Comparison of ENCODE assay signal across 8 mouse cellular contexts in genomic region chr7:126565693-126566092, GRCm38 (mm10). TPM values are rescaled to one million over a fixed set of nuclear protein-coding genes. Genes with fewer than 3 reads are reported as not detected.
A peak's percentile ranks its signal among the peaks of the same experiment; 100 is the strongest.
DNase-seq lines count a peak whose midpoint lies in the region; ATAC-seq and TF ChIP-seq lines count a peak whose summit lies in the region.

No protein-coding gene starts in this region.

- H3K27me3 ChIP-seq in thymus, adult 2 months (ENCODE audit: control insufficient read depth, insufficient read depth, low read length) = no peaks in the 10 kb centered on the region
- no peaks in the 10 kb centered on the region for H3K27me3 ChIP-seq in liver, embryonic 16.5 days (ENCODE audit: control insufficient read depth, insufficient read depth, low read depth, low read length)

- intact Hi-C loops in left cerebral cortex, postnatal 10 days (cut with DNase I) = no loop called here

- no peaks in the 10 kb centered on the region for H3K9me3 ChIP-seq in liver, embryonic 16.5 days (replicated peaks; ENCODE audit: control insufficient read depth, low read length)

- peak overlapping the region; percentile 60 for H3K4me2 ChIP-seq in liver, embryonic 16.5 days (ENCODE audit: low read depth, low read length)

- under 1% methylated on average over 28 of the region's 28 CpGs for WGBS in thymus, adult 2 months
- 1% methylated on average over 28 of the region's 28 CpGs for WGBS in liver, embryonic 16.5 days (ENCODE audit: insufficient replicate concordance)

- peak overlapping the region; percentile 10; the same call in 1 of the 2 replicates for H3K27ac ChIP-seq in thymus, adult 2 months (ENCODE audit: control insufficient read depth, insufficient read depth, low read length)
- peak overlapping the region; percentile 82 for H3K27ac ChIP-seq in liver, embryonic 16.5 days (ENCODE audit: low read length)

- no peak for TF ChIP-seq POLR2A in thymus, adult 2 months (IDR thresholded peaks at IDR 0.05; ENCODE audit: control insufficient read depth, extremely low read depth, insufficient read depth, low read length, poor library complexity)

- DNase-seq in thymus, adult 2 months = no peak
- no peak for DNase-seq in thymus, adult 18-20 months
- peak; percentile 40 for DNase-seq in brain, adult 2 months (ENCODE audit: low read depth, low spot score)
- DNase-seq in left cerebral cortex, postnatal 10 days (ENCODE audit: extremely low spot score in 1 of 2, low spot score in 2 of 2) = no peak
- no peak for DNase-seq in layer of hippocampus, adult 9-10 months (ENCODE audit: low spot score)
- no peak for DNase-seq in cerebellum, adult 11 months

- peak overlapping the region; percentile 76 for H3K4me3 ChIP-seq in thymus, adult 2 months (ENCODE audit: control insufficient read depth, insufficient read depth, low read length)
- peak overlapping the region; percentile 93 for H3K4me3 ChIP-seq in liver, embryonic 16.5 days (ENCODE audit: low read depth, low read length)

- ATAC-seq in hematopoietic stem cell, adult 5-6 weeks (replicated peaks in 1 of 2; ENCODE audit: insufficient read depth in 1 of 2, low FRiP score in 2 of 2, low TSS enrichment in 1 of 2, low read depth in 1 of 2, poor library complexity in 2 of 2, severe bottlenecking in 2 of 2) = peak; percentile 8 to 54; a peak in 2 of 4 replicates
- ATAC-seq in liver, embryonic 16.5 days (ENCODE audit: low read depth) = peak; percentile 49

- H3K36me3 ChIP-seq in thymus, adult 2 months (ENCODE audit: control insufficient read depth, insufficient read depth, low read length) = peaks cover 31% of the 10 kb centered on the region
- peaks cover 29% of the 10 kb centered on the region for H3K36me3 ChIP-seq in liver, embryonic 16.5 days (ENCODE audit: control insufficient read depth, insufficient read depth)

- no peak for TF ChIP-seq CTCF in thymus, adult 2 months (IDR thresholded peaks at IDR 0.05; ENCODE audit: borderline replicate concordance, control insufficient read depth, extremely low read depth, insufficient read depth, low read length, poor library complexity)

- peak overlapping the region; percentile 88 for H3K9ac ChIP-seq in liver, embryonic 16.5 days (ENCODE audit: low read depth, low read length)

- peaks cover 2% of the 10 kb centered on the region; the same call in 1 of the 2 replicates for H3K4me1 ChIP-seq in thymus, adult 2 months (replicated peaks; ENCODE audit: control insufficient read depth, insufficient read depth, low read length)
- peaks cover 7% of the 10 kb centered on the region for H3K4me1 ChIP-seq in liver, embryonic 16.5 days (ENCODE audit: control insufficient read depth, low read depth, low read length)

RNA-seq across cellular contexts. Expression of gene Eif3c, which starts 0.5 kb away (rescaled TPM):
- 120 and 126 TPM in 2 replicates for polyA plus RNA-seq in thymus, adult 2 months (2012; rRNA removed)
- total RNA-seq in hematopoietic stem cell, adult 5-6 weeks (2017) = 187 and 207 TPM in 2 replicates
- 87.8 and 93.1 TPM in 2 replicates for polyA plus RNA-seq in liver, embryonic 16.5 days (2015; fragmentation: Nextera tagmentation; extraction: Ambion mirVana)
- total RNA-seq in left cerebral cortex, postnatal 10 days (2021) = 100 to 1,000 TPM; 194 to 195 TPM

RNA-seq across cellular contexts. Expression of gene Apobr, which starts 19.0 kb away (rescaled TPM):
- polyA plus RNA-seq in thymus, adult 2 months (2012; rRNA removed) = 6.8 and 7.2 TPM in 2 replicates
- 24.8 and 26.0 TPM in 2 replicates for total RNA-seq in hematopoietic stem cell, adult 5-6 weeks (2017)
- polyA plus RNA-seq in liver, embryonic 16.5 days (2015; fragmentation: Nextera tagmentation; extraction: Ambion mirVana) = 2.3 and 2.4 TPM in 2 replicates
- 1 to 10 TPM in 1 of 2 experiments, under 1 TPM in 1; 0.97 to 1.1 TPM for total RNA-seq in left cerebral cortex, postnatal 10 days (2021)

RNA-seq across cellular contexts. Expression of gene Cln3, which starts 19.9 kb away (rescaled TPM):
- polyA plus RNA-seq in thymus, adult 2 months (2012; rRNA removed) = 90.6 and 141 TPM in 2 replicates
- total RNA-seq in hematopoietic stem cell, adult 5-6 weeks (2017) = 26.1 and 57.4 TPM in 2 replicates
- polyA plus RNA-seq in liver, embryonic 16.5 days (2015; fragmentation: Nextera tagmentation; extraction: Ambion mirVana) = 11.7 and 11.9 TPM in 2 replicates
- 10 to 100 TPM; 21.2 to 22.1 TPM for total RNA-seq in left cerebral cortex, postnatal 10 days (2021)

RNA-seq across cellular contexts. Expression of gene Il27, which starts 29.0 kb away (rescaled TPM):
- polyA plus RNA-seq in thymus, adult 2 months (2012; rRNA removed) = 1.8 and 3.0 TPM in 2 replicates
- total RNA-seq in hematopoietic stem cell, adult 5-6 weeks (2017) = 3.2 and 3.6 TPM in 2 replicates
- polyA plus RNA-seq in liver, embryonic 16.5 days (2015; fragmentation: Nextera tagmentation; extraction: Ambion mirVana) = 0.09 and 0.27 TPM in 2 replicates
- not detected for total RNA-seq in left cerebral cortex, postnatal 10 days (2021)

Comparison
In these comparisons a context has a peak if more than half of its experiments do, and no peak if none do; other contexts are left out.
1. RNA of gene Apobr, which starts 19.0 kb away (total RNA-seq): 24.8 to 26.0 TPM in hematopoietic stem cell, adult 5-6 weeks; 0.97 to 1.1 TPM in left cerebral cortex, postnatal 10 days; every median in the first group is over 10 times any median in the second.